Mouse (Mus musculus) neural tube, embryonic 11.5 days (tissue): ENCODE data around the gene Crybg2. TPM values are rescaled to one million over a fixed set of nuclear protein-coding genes. Genes with fewer than 3 reads are reported as not detected.

Source experiments
- ATAC-seq: fragments of 200-750 bp; cut with Nextera tagmentation; 2 replicates; pipeline ENCODE4 v1.8.0; 2017; ENCODE audit warnings: moderate number of reproducible peaks, mild to moderate bottlenecking, moderate TSS enrichment, moderate library complexity; ENCODE audit not compliant: insufficient read depth, low FRiP score, low TSS enrichment
- DNase-seq: peaks from one replicate; pipeline ENCODE4 v3.0.0-alpha.2; 2015; ENCODE audit warnings: low spot score
- H3K27ac ChIP-seq: fragments of 300-500 bp; sonication (generic); 2 replicates; pipeline ENCODE4 v1.5.1; 2014; ENCODE audit warnings: low read depth, mild to moderate bottlenecking, low read length
- H3K27me3 ChIP-seq: fragments of 300-500 bp; sonication (generic); 2 replicates; pipeline ENCODE4 v1.6.1; 2014; ENCODE audit warnings: mild to moderate bottlenecking, low read length, mixed read lengths; ENCODE audit not compliant: control insufficient read depth, insufficient read depth
- H3K36me3 ChIP-seq: fragments of 300-500 bp; sonication (generic); 2 replicates; pipeline ENCODE4 v1.6.1; 2014; ENCODE audit warnings: mild to moderate bottlenecking, low read length, moderate library complexity, mixed read lengths; ENCODE audit not compliant: control insufficient read depth, insufficient read depth
- H3K4me1 ChIP-seq: fragments of 300-500 bp; sonication (generic); 2 replicates; pipeline ENCODE4 v1.6.1; 2014; ENCODE audit warnings: low read length, mixed read lengths; ENCODE audit not compliant: control insufficient read depth, insufficient read depth
- H3K4me2 ChIP-seq: fragments of 300-500 bp; sonication (generic); 2 replicates; pipeline ENCODE4 v1.6.1; 2014; ENCODE audit warnings: low read depth, mild to moderate bottlenecking, moderate library complexity
- H3K4me3 ChIP-seq: fragments of 300-500 bp; sonication (generic); 2 replicates; pipeline ENCODE4 v1.5.1; 2014; ENCODE audit warnings: low read depth, low read length
- H3K9ac ChIP-seq: fragments of 300-500 bp; sonication (generic); 2 replicates; pipeline ENCODE4 v1.6.1; 2014; ENCODE audit warnings: mild to moderate bottlenecking, low read length
- H3K9me3 ChIP-seq: fragments of 300-500 bp; sonication (generic); 2 replicates; pipeline ENCODE4 v1.6.1; 2016; ENCODE audit warnings: low read length; ENCODE audit not compliant: control insufficient read depth
- WGBS: fragments of 180-500 bp; shearing (Covaris S2); extraction: QIAGEN DNeasy Blood & Tissue Kit; methylation state at CpG from one replicate; pipeline ENCODE4 v1.1.7; 2014; 5-methylcytosine and 5-hydroxymethylcytosine counted together
- polyA plus RNA-seq: library from polyadenylated mRNA; unstranded; fragments of >200 nt; fragmentation: Nextera tagmentation; extraction: Ambion mirVana; gene quantifications from 2 replicates; pipeline ENCODE4 v1.2.1, GENCODE M21; 2014

Gene Crybg2
- polyA plus RNA-seq, 1 experiment from 2014 or later: 0.53 TPM

DNA sequence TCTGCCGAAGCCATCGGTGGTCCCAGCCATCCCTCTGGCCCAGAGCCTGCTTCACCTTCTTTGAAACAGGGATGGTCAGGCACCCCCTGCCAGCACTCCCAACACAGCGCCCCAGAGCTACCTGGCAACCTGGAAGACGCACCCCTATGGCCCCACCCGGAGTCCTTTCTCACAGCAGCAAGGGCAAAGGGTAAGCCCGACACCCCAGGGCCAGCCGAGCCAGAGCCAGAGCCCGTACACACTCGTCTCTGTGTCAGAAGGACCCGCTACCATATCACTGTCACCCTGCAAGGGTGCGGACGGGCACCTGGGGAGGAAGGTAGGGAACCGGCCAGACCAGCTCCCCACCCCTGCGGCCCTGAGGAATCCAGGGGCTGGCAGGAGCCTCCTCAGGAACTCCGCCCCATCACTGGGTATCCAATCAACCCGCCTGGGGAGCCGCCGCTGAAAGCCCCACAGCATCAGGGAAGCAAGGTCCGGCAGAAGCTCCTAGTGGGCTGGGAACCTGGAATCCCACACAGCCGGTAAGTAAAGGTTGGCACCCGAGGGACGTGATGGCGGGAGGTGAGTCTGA, 4.9 kb downstream of the Crybg2 start:
- 28% methylated on average over 23 of the region's 23 CpGs for WGBS
- Histone ChIP-seq H3K9ac (no peak overlapping the region), H3K9me3 (no peaks in the 10 kb centered on the region), H3K4me1 (no peaks in the 10 kb centered on the region), H3K4me3 (no peak overlapping the region), H3K27ac (no peak overlapping the region), H3K27me3 (0 out of 2 replicates have a peak, but pooled peaks cover 6% of the 10 kb centered on the region), H3K36me3 (no peaks in the 10 kb centered on the region), H3K4me2 (no peak overlapping the region)
- ATAC-seq (no peak), DNase-seq (no peak)

DNA sequence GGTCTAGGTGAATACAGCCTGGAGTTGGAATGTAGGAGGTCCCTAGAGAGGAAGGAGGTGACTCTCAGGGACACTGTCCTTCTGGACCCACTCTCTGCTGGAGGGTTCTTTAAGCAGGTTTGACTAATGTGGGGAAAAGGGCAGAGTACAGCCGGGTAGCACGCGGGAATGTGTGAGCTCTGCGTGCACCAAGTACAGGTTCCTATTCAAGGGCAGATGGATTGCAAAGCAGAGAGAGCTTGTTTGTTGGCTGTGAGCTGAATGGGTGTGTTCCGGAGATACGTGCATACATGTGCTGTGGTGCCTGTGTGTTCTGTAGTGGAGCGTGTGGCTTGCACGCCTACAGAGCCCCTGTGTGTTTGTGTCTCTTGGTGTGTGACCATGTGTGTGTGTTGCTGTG, 6.8 kb downstream of the Crybg2 start:
- 0 out of 2 replicates have a peak, but pooled peaks cover 6% of the 10 kb centered on the region for H3K27me3 ChIP-seq
- no peak overlapping the region for H3K9ac ChIP-seq
- 92% methylated on average over 8 of the region's 8 CpGs for WGBS
- no peak overlapping the region for H3K4me2 ChIP-seq
- no peak for ATAC-seq
- no peaks in the 10 kb centered on the region for H3K9me3 ChIP-seq
- DNase-seq: no peak
- no peak overlapping the region for H3K4me3 ChIP-seq
- no peaks in the 10 kb centered on the region for H3K36me3 ChIP-seq
- no peak overlapping the region for H3K27ac ChIP-seq
- no peaks in the 10 kb centered on the region for H3K4me1 ChIP-seq

DNA sequence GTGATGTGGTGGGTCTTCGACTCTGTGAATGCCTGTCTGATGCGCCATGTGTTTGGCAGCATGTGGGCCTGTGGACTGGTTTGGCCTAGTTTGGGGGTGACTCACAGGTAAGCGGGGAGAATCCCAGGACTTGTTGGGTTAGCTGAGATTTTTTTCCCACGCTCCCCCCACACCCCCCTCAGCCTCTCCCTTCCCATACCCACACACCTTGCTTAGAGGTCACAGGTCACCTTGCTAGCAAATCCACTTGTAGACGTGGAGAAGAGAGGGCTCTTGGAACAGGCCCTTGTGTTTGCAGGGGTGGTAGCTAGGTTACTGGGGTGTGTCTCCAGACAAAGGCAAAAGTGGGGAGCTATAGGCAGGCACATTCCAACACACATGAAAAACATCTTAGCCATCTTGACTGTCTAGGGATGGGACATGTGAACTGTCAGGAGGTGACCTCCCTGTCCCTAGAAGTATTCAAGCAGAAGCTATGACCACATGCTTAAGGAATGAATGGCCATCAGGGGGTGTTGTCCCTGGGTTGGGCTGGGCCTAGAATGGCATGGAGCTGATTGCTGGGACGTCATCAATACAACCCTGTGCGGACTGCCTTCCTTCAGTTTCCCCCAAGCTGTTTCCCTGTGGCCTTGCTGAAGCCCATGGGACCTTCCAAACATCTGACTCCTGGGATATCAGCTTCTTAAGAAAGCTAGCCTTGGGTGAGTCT, 7.4 kb downstream of the Crybg2 start:
- no peak overlapping the region for H3K4me2 ChIP-seq
- H3K4me1 ChIP-seq: no peaks in the 10 kb centered on the region
- no peak overlapping the region for H3K27ac ChIP-seq
- WGBS: 83% methylated on average over 7 of the region's 7 CpGs
- H3K36me3 ChIP-seq: no peaks in the 10 kb centered on the region
- ATAC-seq (no peak), DNase-seq (no peak)
- no peak overlapping the region for H3K4me3 ChIP-seq
- no peaks in the 10 kb centered on the region for H3K9me3 ChIP-seq
- H3K27me3 ChIP-seq: 0 out of 2 replicates have a peak, but pooled peaks cover 6% of the 10 kb centered on the region
- no peak overlapping the region for H3K9ac ChIP-seq

DNA sequence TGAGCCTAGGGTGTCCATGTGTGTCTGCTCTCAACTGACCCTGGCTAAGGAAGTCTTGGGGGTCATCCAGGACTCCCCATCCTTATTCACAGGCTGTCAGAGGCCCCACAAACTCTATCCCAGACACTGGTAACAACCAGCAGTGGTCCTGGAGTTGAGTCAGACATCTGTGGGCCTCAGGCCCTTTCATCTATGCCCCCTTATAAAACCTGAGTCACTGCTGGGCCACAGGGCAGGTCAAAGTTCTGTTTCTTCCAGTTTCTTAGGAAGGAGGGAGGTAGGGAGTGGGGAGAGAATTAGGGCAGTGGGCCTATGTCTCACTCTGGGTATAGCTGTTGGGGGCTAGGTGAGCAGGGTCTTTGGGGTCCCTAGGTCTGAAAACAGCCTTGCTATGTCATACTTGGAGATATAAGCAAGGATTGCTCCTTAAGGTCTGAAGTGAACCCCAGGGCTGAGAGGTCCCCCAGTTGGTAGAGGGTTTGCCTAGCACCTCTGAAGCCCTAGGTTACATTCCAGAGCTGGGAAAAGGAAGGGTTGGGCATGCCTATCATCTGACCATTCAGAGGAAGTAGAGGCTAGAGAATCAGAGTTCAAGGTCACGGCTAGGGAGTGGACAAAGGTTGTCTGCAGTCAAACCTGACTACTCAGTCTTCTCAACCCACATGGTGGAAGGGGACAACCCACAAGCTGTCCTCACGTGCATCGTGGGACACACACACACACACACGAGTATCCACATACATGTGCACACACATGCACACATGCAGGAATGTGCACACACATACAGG, 8.4 kb downstream of the Crybg2 start:
- Histone ChIP-seq H3K9me3 (no peaks in the 10 kb centered on the region), H3K27ac (no peak overlapping the region), H3K27me3 (0 out of 2 replicates have a peak, but pooled peaks cover 6% of the 10 kb centered on the region), H3K4me3 (no peak overlapping the region), H3K4me2 (no peak overlapping the region), H3K4me1 (no peaks in the 10 kb centered on the region), H3K9ac (no peak overlapping the region), H3K36me3 (no peaks in the 10 kb centered on the region)
- no peak for DNase-seq
- WGBS: 87% methylated on average over 4 of the region's 4 CpGs
- ATAC-seq: no peak

DNA sequence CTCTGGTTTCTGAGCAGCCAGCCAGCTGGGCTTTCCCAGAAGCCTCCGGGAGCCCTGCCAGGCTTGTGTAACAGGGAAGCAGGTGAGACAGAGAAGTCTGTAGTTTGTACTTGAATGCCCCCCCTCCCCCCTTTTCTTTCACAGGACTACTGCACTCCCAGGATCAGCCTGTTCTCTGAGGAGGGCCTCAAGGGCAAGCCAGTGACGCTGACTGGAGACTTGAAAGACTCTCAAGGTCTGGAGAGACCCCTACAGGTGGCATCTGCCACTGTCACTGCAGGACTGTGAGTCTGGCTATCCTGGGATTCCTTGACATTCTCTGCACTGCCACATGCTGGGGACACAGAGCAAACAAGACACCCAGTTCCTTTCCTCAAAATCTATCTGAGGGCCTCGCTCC, 18.1 kb downstream of the Crybg2 start:
- Histone ChIP-seq H3K4me2 (no peak overlapping the region), H3K27me3 (0 out of 2 replicates have a peak, but pooled peaks cover 3% of the 10 kb centered on the region), H3K27ac (no peak overlapping the region), H3K4me1 (no peaks in the 10 kb centered on the region; the same call in 1 of the 2 replicates), H3K4me3 (no peak overlapping the region), H3K36me3 (no peaks in the 10 kb centered on the region), H3K9me3 (no peaks in the 10 kb centered on the region), H3K9ac (no peak overlapping the region)
- DNase-seq (peak; percentile 65), ATAC-seq (no peak)
- 28% methylated on average over 3 of the region's 3 CpGs for WGBS

DNA sequence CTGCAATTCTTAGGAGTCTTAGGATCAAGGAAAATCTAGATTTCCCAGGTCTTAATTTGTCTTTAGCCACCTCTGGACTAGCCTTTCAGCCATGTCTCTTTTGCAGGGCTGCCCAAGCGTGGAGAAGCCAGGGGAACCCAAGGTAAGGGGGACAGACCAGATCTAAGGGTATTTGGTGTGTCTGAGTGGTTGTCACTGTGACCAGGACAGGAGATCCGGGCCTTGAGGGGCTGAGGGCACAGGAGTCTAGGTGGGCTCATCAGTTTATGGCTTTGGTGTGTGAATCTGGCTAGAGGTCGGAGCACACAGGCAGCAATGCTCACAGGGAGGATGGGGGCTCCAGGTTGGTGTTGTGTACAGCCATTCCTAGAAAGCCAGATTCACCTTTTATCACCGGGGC, 20.1 kb downstream of the Crybg2 start:
- 0 out of 2 replicates have a peak, but pooled peaks cover 3% of the 10 kb centered on the region for H3K27me3 ChIP-seq
- H3K9ac ChIP-seq: no peak overlapping the region
- 78% methylated on average over 4 of the region's 4 CpGs for WGBS
- no peak overlapping the region for H3K27ac ChIP-seq
- H3K9me3 ChIP-seq: no peaks in the 10 kb centered on the region
- no peak overlapping the region for H3K4me3 ChIP-seq
- H3K4me2 ChIP-seq: no peak overlapping the region
- no peaks in the 10 kb centered on the region for H3K36me3 ChIP-seq
- DNase-seq: no peak
- no peaks in the 10 kb centered on the region; the same call in 1 of the 2 replicates for H3K4me1 ChIP-seq
- ATAC-seq: no peak

DNA sequence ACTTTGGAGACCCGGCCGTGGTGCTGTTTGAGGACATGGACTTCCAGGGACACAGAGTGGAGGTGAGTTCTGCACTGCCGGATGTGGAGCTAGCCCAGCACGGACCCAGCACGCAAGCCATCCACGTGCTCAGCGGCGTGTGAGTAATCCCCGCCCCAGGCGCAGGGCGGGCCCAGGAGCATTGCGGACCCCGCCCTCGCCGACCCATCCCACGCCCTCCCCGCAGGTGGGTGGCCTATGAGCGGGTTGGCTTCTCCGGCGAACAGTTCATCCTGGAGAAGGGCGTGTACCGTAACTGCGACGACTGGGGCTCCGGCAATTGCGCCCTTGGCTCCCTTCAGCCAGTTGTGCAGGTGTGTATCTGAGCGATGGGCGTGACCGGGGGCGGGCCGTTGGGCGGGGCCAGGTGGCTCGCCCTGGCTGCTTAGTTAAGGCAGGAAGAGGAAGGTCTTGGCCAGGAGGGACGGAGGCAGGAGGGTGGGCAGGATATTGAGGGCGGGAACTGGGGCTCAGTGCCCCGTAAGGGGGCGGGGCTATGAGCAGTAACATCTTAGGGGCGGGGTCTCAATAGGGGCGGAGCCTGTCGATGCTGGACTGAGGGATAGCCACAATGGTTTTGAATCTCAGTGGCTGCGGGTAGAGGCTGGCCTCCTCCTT, 21.2 kb downstream of the Crybg2 start:
- Histone ChIP-seq H3K27ac (no peak overlapping the region), H3K36me3 (no peaks in the 10 kb centered on the region), H3K9me3 (no peaks in the 10 kb centered on the region), H3K4me2 (peak overlapping the region; percentile 83), H3K4me3 (peak overlapping the region; percentile 42), H3K4me1 (no peaks in the 10 kb centered on the region; the same call in 1 of the 2 replicates), H3K27me3 (0 out of 2 replicates have a peak, but pooled peaks cover 3% of the 10 kb centered on the region), H3K9ac (0 out of 2 replicates have a peak overlapping the region, but pooled peaks have one; percentile 6)
- WGBS: under 1% methylated on average over 38 of the region's 41 CpGs
- 0 out of 2 replicates have a peak, but pooled peaks have one; percentile 50 for ATAC-seq
- DNase-seq: peak; percentile 75

DNA sequence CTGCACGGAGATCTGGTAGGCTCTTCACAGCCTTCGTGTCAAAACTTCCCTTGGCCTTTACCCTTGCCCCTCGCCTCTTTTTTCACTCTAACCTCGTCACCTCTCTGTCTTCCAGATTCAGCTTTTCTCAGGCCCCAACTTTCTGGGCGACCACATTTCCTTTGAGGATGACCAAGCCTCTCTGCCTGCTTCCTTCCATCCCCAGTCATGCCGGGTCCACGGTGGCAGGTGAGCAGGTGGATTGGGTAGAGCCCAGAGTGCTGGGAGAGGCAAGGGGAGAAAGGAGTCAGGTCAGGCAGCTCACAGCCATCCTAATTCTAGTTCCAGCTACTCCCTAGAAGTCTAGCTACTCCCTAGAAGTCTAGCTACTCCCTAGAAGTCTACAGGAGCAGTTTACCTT, 21.8 kb downstream of the Crybg2 start:
- Histone ChIP-seq H3K27ac (no peak overlapping the region), H3K27me3 (0 out of 2 replicates have a peak, but pooled peaks cover 3% of the 10 kb centered on the region), H3K9ac (no peak overlapping the region), H3K4me1 (no peaks in the 10 kb centered on the region; the same call in 1 of the 2 replicates), H3K36me3 (no peaks in the 10 kb centered on the region), H3K4me2 (peak overlapping the region; percentile 83), H3K4me3 (peak overlapping the region; percentile 42; the same call in 1 of the 2 replicates), H3K9me3 (no peaks in the 10 kb centered on the region)
- DNase-seq (no peak), ATAC-seq (no peak)
- WGBS: 13% methylated on average over 7 of the region's 7 CpGs
